14 mouse cellular contexts compared by ENCODE assay signal in genomic region chr15:99648326-99648725, GRCm38 (mm10). TPM values are rescaled to one million over a fixed set of nuclear protein-coding genes. Genes with fewer than 3 reads are reported as not detected.
DNase-seq lines count a peak whose midpoint lies in the region; ATAC-seq and TF ChIP-seq lines count a peak whose summit lies in the region.
"Had no signal": no experiment of that assay in that cellular context is flagged by ENCODE, and none has a peak within 500 bp of the region (broad histone marks: within the 10 kb centered on the region; RNA-seq: fewer than 3 reads in every experiment).

No protein-coding gene starts in this region.

- H3K4me2 ChIP-seq in heart, embryonic 12.5 days, result peak overlapping the region; percentile 51
- no peak overlapping the region for H3K4me2 ChIP-seq in forebrain, embryonic 16.5 days (ENCODE audit: low read length)

- ATAC-seq in heart, embryonic 12.5 days (ENCODE audit: insufficient number of reproducible peaks, low FRiP score), result no peak
- no peak for ATAC-seq in G1E (ENCODE audit: extremely low read depth, insufficient number of reproducible peaks, low FRiP score, poor library complexity, severe bottlenecking)
- ATAC-seq in forebrain, embryonic 16.5 days, result no peak
- ATAC-seq: CD4-positive, CD25-positive, alpha-beta regulatory T cell, adult 4 months had no signal

- H3K9ac ChIP-seq in heart, embryonic 12.5 days, result peak overlapping the region; percentile 34; the same call in 1 of the 2 replicates
- no peak overlapping the region for H3K9ac ChIP-seq in forebrain, embryonic 16.5 days (replicated peaks; ENCODE audit: low read depth, low read length)

- H3K27me3 ChIP-seq in heart, embryonic 12.5 days (replicated peaks), result no peaks in the 10 kb centered on the region
- no peaks in the 10 kb centered on the region for H3K27me3 ChIP-seq in G1E (ENCODE audit: insufficient read depth, low read length)
- H3K27me3 ChIP-seq in forebrain, embryonic 16.5 days (replicated peaks; ENCODE audit: control insufficient read depth, insufficient read depth, low read length), result no peaks in the 10 kb centered on the region; the same call in 1 of the 2 replicates

- intact Hi-C loops in left cerebral cortex, postnatal 4 days (cut with DNase I), result no loop called here

- TF ChIP-seq CTCF in G1E (IDR thresholded peaks at IDR 0.05; ENCODE audit: low read depth, low read length), result no peak

- no peak for DNase-seq in heart, adult 9 months (ENCODE audit: low spot score in 2 of 2)
- DNase-seq in G1E (ENCODE audit: low spot score), result no peak
- DNase-seq in mesoderm, embryonic 11.5 days (ENCODE audit: low read depth, low spot score), result peak; percentile 55
- DNase-seq in left cerebral cortex, postnatal 4 days, result no peak
- DNase-seq in frontal cortex, postnatal 25 days (ENCODE audit: low spot score in 2 of 2), result no peak
- DNase-seq in adrenal gland, postnatal 10 days, result no peak
- DNase-seq: cerebellum, postnatal 10 days; kidney, postnatal 4 days; lung, adult 18-20 months had no signal

- H3K4me1 ChIP-seq in heart, embryonic 12.5 days (replicated peaks), result peaks cover 63% of the 10 kb centered on the region
- H3K4me1 ChIP-seq in G1E (ENCODE audit: insufficient read depth, low read depth, low read length), result peaks cover 79% of the 10 kb centered on the region
- peaks cover 41% of the 10 kb centered on the region for H3K4me1 ChIP-seq in forebrain, embryonic 16.5 days (replicated peaks; ENCODE audit: control insufficient read depth, insufficient read depth, low read length)

- H3K27ac ChIP-seq in heart, embryonic 12.5 days (ENCODE audit: poor library complexity, severe bottlenecking), result peak overlapping the region; percentile 56; the same call in 1 of the 2 replicates
- peak overlapping the region; percentile 67 for H3K27ac ChIP-seq in forebrain, embryonic 16.5 days (ENCODE audit: low read length)

- WGBS in heart, embryonic 12.5 days, result 21% methylated on average over 4 of the region's 4 CpGs
- WGBS in forebrain, embryonic 16.5 days, result 14% methylated on average over 4 of the region's 4 CpGs

- no peak overlapping the region; the same call in 1 of the 2 replicates for H3K4me3 ChIP-seq in heart, embryonic 12.5 days
- peak overlapping the region; percentile 2; the same call in 1 of the 2 replicates for H3K4me3 ChIP-seq in G1E (ENCODE audit: low read depth, low read length)
- H3K4me3 ChIP-seq in forebrain, embryonic 16.5 days (replicated peaks; ENCODE audit: low read length), result no peak overlapping the region

- H3K36me3 ChIP-seq in heart, embryonic 12.5 days, result no peaks in the 10 kb centered on the region
- peaks cover 52% of the 10 kb centered on the region for H3K36me3 ChIP-seq in G1E (replicated peaks)
- H3K36me3 ChIP-seq in forebrain, embryonic 16.5 days (ENCODE audit: control insufficient read depth, insufficient read depth), result no peaks in the 10 kb centered on the region

- no peaks in the 10 kb centered on the region for H3K9me3 ChIP-seq in heart, embryonic 12.5 days (replicated peaks)
- H3K9me3 ChIP-seq in G1E (replicated peaks), result no peaks in the 10 kb centered on the region
- H3K9me3 ChIP-seq in forebrain, embryonic 16.5 days (ENCODE audit: control insufficient read depth, low read length), result no peaks in the 10 kb centered on the region

RNA-seq across cellular contexts. Expression of gene Racgap1, which starts 3.1 kb away (rescaled TPM):
- polyA plus RNA-seq in heart, embryonic 12.5 days (2016; fragmentation: Nextera tagmentation; extraction: Ambion mirVana), result 131 and 140 TPM in 2 replicates
- total RNA-seq in G1E (2014; fragmentation: Nextera tagmentation), result 132 and 189 TPM in 2 replicates
- 71.7 and 81.3 TPM in 2 replicates for total RNA-seq in G1E (2017)
- polyA plus RNA-seq in G1E (2012), result 21.4 and 35.6 TPM in 2 replicates
- polyA plus RNA-seq in forebrain, embryonic 16.5 days (2015; fragmentation: Nextera tagmentation; extraction: Ambion mirVana), result 94.4 and 113 TPM in 2 replicates
- total RNA-seq in left cerebral cortex, postnatal 4 days (2021), result 10 to 100 TPM; 22.0 to 26.1 TPM
- 10 to 100 TPM; 32.1 TPM for total RNA-seq in adrenal gland, postnatal 10 days (2021)

RNA-seq across cellular contexts. Expression of gene Asic1, which starts 21.8 kb away (rescaled TPM):
- polyA plus RNA-seq in heart, embryonic 12.5 days (2016; fragmentation: Nextera tagmentation; extraction: Ambion mirVana), result 2.6 and 3.2 TPM in 2 replicates
- total RNA-seq in G1E (2014; fragmentation: Nextera tagmentation), result not detected in 2 replicates
- 0.22 and 0.41 TPM in 2 replicates for total RNA-seq in G1E (2017)
- polyA plus RNA-seq in G1E (2012), result not detected in 2 replicates
- 26.2 and 37.4 TPM in 2 replicates for polyA plus RNA-seq in forebrain, embryonic 16.5 days (2015; fragmentation: Nextera tagmentation; extraction: Ambion mirVana)
- 100 to 1,000 TPM; 101 to 102 TPM for total RNA-seq in left cerebral cortex, postnatal 4 days (2021)
- total RNA-seq in adrenal gland, postnatal 10 days (2021), result 1 to 10 TPM in 1 of 2 experiments, under 1 TPM in 1; 0.75 to 1.5 TPM
- total RNA-seq: gastrocnemius, adult 8-10 months had no signal

RNA-seq across cellular contexts. Expression of gene Aqp6, which starts 47.1 kb away (rescaled TPM):
- not detected in 2 replicates for polyA plus RNA-seq in heart, embryonic 12.5 days (2016; fragmentation: Nextera tagmentation; extraction: Ambion mirVana)
- total RNA-seq in G1E (2014; fragmentation: Nextera tagmentation) (not detected in 2 replicates), G1E (2017) (0.12 TPM in 1 of 2 replicates, not detected in the other)
- not detected in 2 replicates for polyA plus RNA-seq in G1E (2012)
- not detected in 2 replicates for polyA plus RNA-seq in forebrain, embryonic 16.5 days (2015; fragmentation: Nextera tagmentation; extraction: Ambion mirVana)
- not detected for total RNA-seq in left cerebral cortex, postnatal 4 days (2021)
- total RNA-seq in adrenal gland, postnatal 10 days (2021), result not detected
- total RNA-seq: gastrocnemius, adult 8-10 months; neutrophil, adult 5-6 weeks had no signal
- polyA plus RNA-seq: CD4-positive, CD25-positive, alpha-beta regulatory T cell, adult 4 months had no signal

RNA-seq across cellular contexts. Expression of gene Smarcd1, which starts 53.6 kb away (rescaled TPM):
- polyA plus RNA-seq in heart, embryonic 12.5 days (2016; fragmentation: Nextera tagmentation; extraction: Ambion mirVana), result 25.5 and 29.3 TPM in 2 replicates
- 43.3 and 50.9 TPM in 2 replicates for total RNA-seq in G1E (2014; fragmentation: Nextera tagmentation)
- 11.4 and 12.0 TPM in 2 replicates for total RNA-seq in G1E (2017)
- polyA plus RNA-seq in G1E (2012), result 45.3 and 69.1 TPM in 2 replicates
- 111 and 116 TPM in 2 replicates for polyA plus RNA-seq in forebrain, embryonic 16.5 days (2015; fragmentation: Nextera tagmentation; extraction: Ambion mirVana)
- total RNA-seq in left cerebral cortex, postnatal 4 days (2021), result 100 to 1,000 TPM; 134 to 148 TPM
- total RNA-seq in adrenal gland, postnatal 10 days (2021), result 10 to 100 TPM; 47.1 to 49.6 TPM

RNA-seq across cellular contexts. Expression of gene Gm17349, which starts 57.0 kb away (rescaled TPM):
- not detected in 2 replicates for polyA plus RNA-seq in heart, embryonic 12.5 days (2016; fragmentation: Nextera tagmentation; extraction: Ambion mirVana)
- total RNA-seq in G1E (2014; fragmentation: Nextera tagmentation) (not detected in 2 replicates), G1E (2017) (0.98 TPM in 1 of 2 replicates, not detected in the other)
- 2.3 and 4.1 TPM in 2 replicates for polyA plus RNA-seq in G1E (2012)
- not detected in 2 replicates for polyA plus RNA-seq in forebrain, embryonic 16.5 days (2015; fragmentation: Nextera tagmentation; extraction: Ambion mirVana)
- total RNA-seq in left cerebral cortex, postnatal 4 days (2021), result not detected
- 10 to 100 TPM; 10.9 to 24.6 TPM for total RNA-seq in adrenal gland, postnatal 10 days (2021)
- total RNA-seq: neutrophil, adult 5-6 weeks had no signal
- polyA plus RNA-seq: CD4-positive, CD25-positive, alpha-beta regulatory T cell, adult 4 months had no signal

Comparison
In these comparisons a context has a peak if more than half of its experiments do, and no peak if none do; other contexts are left out.
1. RNA of gene Asic1, which starts 21.8 kb away (total RNA-seq): 101 to 102 TPM in left cerebral cortex, postnatal 4 days; 0.75 to 1.5 TPM in adrenal gland, postnatal 10 days and 0.22 to 0.41 TPM in G1E; every median in the first group is over 10 times any median in the second.